Mouse (Mus musculus) retina, adult 2 months (tissue): ENCODE results near the gene Phospho2.

Source experiments
- DNase-seq: peaks from one replicate; pipeline ENCODE4 v3.0.0-alpha.2; 2012; ENCODE audit warnings: low read depth, low spot score

Phospho2 gene

GRCm38 (mm10) chr2:69823129-69823677 lies 33.8 kb downstream of the Phospho2 start:
- no peak for DNase-seq

- DNase-seq = no peak
These were observed 36.5 kb downstream of the Phospho2 start for GRCm38 (mm10) chr2:69825898-69826297.

GRCm38 (mm10) chr2:69826380-69826779 lies 37.0 kb downstream of the Phospho2 start:
- DNase-seq = no peak

GRCm38 (mm10) chr2:69828031-69828430 lies 38.6 kb downstream of the Phospho2 start:
- DNase-seq = peak; percentile 61

- DNase-seq = no peak
These were observed 40.3 kb downstream of the Phospho2 start for GRCm38 (mm10) chr2:69829680-69830079.

GRCm38 (mm10) chr2:69830116-69830515 lies 40.7 kb downstream of the Phospho2 start:
- DNase-seq = no peak

- DNase-seq = no peak
These were observed 48.0 kb downstream of the Phospho2 start for GRCm38 (mm10) chr2:69837244-69837967.

GRCm38 (mm10) chr2:69837996-69838395 lies 48.6 kb downstream of the Phospho2 start:
- no peak for DNase-seq

GRCm38 (mm10) chr2:69838707-69839106 lies 49.3 kb downstream of the Phospho2 start:
- DNase-seq = no peak

- DNase-seq = no peak
These were observed 50.8 kb downstream of the Phospho2 start for GRCm38 (mm10) chr2:69840261-69840660.

GRCm38 (mm10) chr2:69849215-69849614 lies 59.8 kb downstream of the Phospho2 start:
- DNase-seq = no peak
